Mouse (Mus musculus) MEL (cell line): ENCODE results near the gene Zfp106. TPM values are rescaled to one million over a fixed set of nuclear protein-coding genes. Genes with fewer than 3 reads are reported as not detected.
A peak's percentile ranks its signal among the peaks of the same experiment; 100 is the strongest.

ENCODE experiments used
- DNase-seq: peaks from one replicate; pipeline ENCODE4 v3.0.0; 2011; ENCODE audit warnings: low read depth, low spot score
- H3K27ac ChIP-seq: 2 replicates; pipeline ENCODE4 v1.5.1; 2012; ENCODE audit warnings: low read depth, mild to moderate bottlenecking, control low read depth, low read length, moderate library complexity; ENCODE audit not compliant: control insufficient read depth
- H3K27me3 ChIP-seq, 2 experiments: fragments of 150-350 bp in 1 of 2; sonication (generic) in 1 of 2; 2 replicates each; pipeline ENCODE4 v1.6.1; 2012; ENCODE audit warnings: low read length in 2 of 2, mild to moderate bottlenecking in 2 of 2, improper control_type of control experiment in 1 of 2, moderate library complexity in 1 of 2; ENCODE audit not compliant: insufficient read depth in 2 of 2, control insufficient read depth in 1 of 2
- H3K36me3 ChIP-seq, 2 experiments: 2 replicates each; pipeline ENCODE4 v1.6.1; 2012 to 2014; ENCODE audit warnings: low read length in 2 of 2, improper control_type of control experiment in 1 of 2, inconsistent platforms in 1 of 2, mild to moderate bottlenecking in 1 of 2; ENCODE audit not compliant: insufficient read depth in 2 of 2, control insufficient read depth in 1 of 2
- H3K4me1 ChIP-seq, 2 experiments: fragments of 150-350 bp in 1 of 2; sonication (generic) in 1 of 2; 2 replicates each; pipeline ENCODE4 v1.6.1; 2012; ENCODE audit warnings: low read length in 2 of 2, improper control_type of control experiment in 1 of 2, mild to moderate bottlenecking in 1 of 2; ENCODE audit not compliant: insufficient read depth in 2 of 2, control insufficient read depth in 1 of 2
- H3K4me3 ChIP-seq, 2 experiments: fragments of 150-350 bp in 1 of 2; sonication (generic) in 1 of 2; 2 replicates each; pipeline ENCODE4 v1.5.1; 2012; ENCODE audit warnings: low read depth in 2 of 2, low read length in 2 of 2, mild to moderate bottlenecking in 2 of 2, moderate library complexity in 2 of 2, control low read depth in 1 of 2, improper control_type of control experiment in 1 of 2; ENCODE audit not compliant: control insufficient read depth in 1 of 2, insufficient read depth in 1 of 2
- H3K79me2 ChIP-seq: 2 replicates; pipeline ENCODE4 v1.6.1; 2012; ENCODE audit warnings: mild to moderate bottlenecking, low read length, moderate library complexity; ENCODE audit not compliant: control insufficient read depth, poor library complexity, insufficient read depth
- H3K9ac ChIP-seq: 2 replicates; pipeline ENCODE4 v1.6.1; 2012; ENCODE audit warnings: low read depth, mild to moderate bottlenecking, control low read depth, low read length, moderate library complexity; ENCODE audit not compliant: control insufficient read depth, poor library complexity, severe bottlenecking
- H3K9me3 ChIP-seq: fragments of 150-350 bp; sonication (generic); replicated peaks from 2 replicates; pipeline ENCODE4 v1.6.1; 2012; ENCODE audit warnings: mild to moderate bottlenecking, low read length, improper control_type of control experiment, moderate library complexity; ENCODE audit not compliant: insufficient read depth
- BHLHE40 ChIP-seq: IDR thresholded peaks from 2 replicates; pipeline ENCODE4 v1.6.1; 2012; ENCODE audit warnings: low read depth, mild to moderate bottlenecking, inconsistent platforms, low read length, improper control_type of control experiment, borderline replicate concordance
- CTCF ChIP-seq, 3 experiments: IDR thresholded peaks in 2 of 3; conservative IDR thresholded peaks in 1 of 3; 2 replicates each; pipeline ENCODE4 v1.5.1; 2011 to 2012; ENCODE audit warnings: low read length in 3 of 3, low read depth in 2 of 3, mild to moderate bottlenecking in 2 of 3, improper control_type of control experiment in 1 of 3, inconsistent platforms in 1 of 3, mixed read lengths in 1 of 3, moderate library complexity in 1 of 3; ENCODE audit not compliant: control insufficient read depth in 1 of 3, insufficient read depth in 1 of 3, poor library complexity in 1 of 3, severe bottlenecking in 1 of 3
- E2F4 ChIP-seq: IDR thresholded peaks from 2 replicates; pipeline ENCODE4 v1.6.1; 2011; ENCODE audit warnings: low read depth, low read length, improper control_type of control experiment, borderline replicate concordance
- ELF1 ChIP-seq: IDR thresholded peaks from 2 replicates; pipeline ENCODE4 v1.6.1; 2014; ENCODE audit warnings: low read depth, mild to moderate bottlenecking, inconsistent platforms, low read length, improper control_type of control experiment, moderate library complexity
- ETS1 ChIP-seq: IDR thresholded peaks from 2 replicates; pipeline ENCODE4 v1.6.1; 2012; ENCODE audit warnings: low read depth, mild to moderate bottlenecking, inconsistent platforms, low read length, improper control_type of control experiment, moderate library complexity
- GABPA ChIP-seq: IDR thresholded peaks from 2 replicates; pipeline ENCODE4 v1.6.1; 2012; ENCODE audit warnings: low read depth, mild to moderate bottlenecking, inconsistent platforms, low read length, improper control_type of control experiment, moderate library complexity
- HCFC1 ChIP-seq: IDR thresholded peaks from 2 replicates; pipeline ENCODE4 v1.6.1; 2012; ENCODE audit warnings: low read depth, mild to moderate bottlenecking, inconsistent platforms, low read length, improper control_type of control experiment, moderate library complexity
- JUND ChIP-seq: IDR thresholded peaks from 2 replicates; pipeline ENCODE4 v1.6.1; 2011; ENCODE audit warnings: low read depth, mild to moderate bottlenecking, improper control_type of control experiment, low read length
- KAT2A ChIP-seq: conservative IDR thresholded peaks from 2 replicates; pipeline ENCODE4 v1.6.1; 2012; ENCODE audit warnings: low read depth, low read length, improper control_type of control experiment, inconsistent platforms
- MAFK ChIP-seq: IDR thresholded peaks from 2 replicates; pipeline ENCODE4 v1.6.1; 2011; ENCODE audit warnings: low read depth, mild to moderate bottlenecking, low read length, improper control_type of control experiment, borderline replicate concordance
- MEF2A ChIP-seq: IDR thresholded peaks from 2 replicates; pipeline ENCODE4 v1.6.1; 2014; ENCODE audit warnings: low read depth, mild to moderate bottlenecking, inconsistent platforms, low read length, improper control_type of control experiment; ENCODE audit not compliant: poor library complexity, insufficient replicate concordance, severe bottlenecking; ENCODE audit errors: extremely low read depth
- MXI1 ChIP-seq: IDR thresholded peaks from 2 replicates; pipeline ENCODE4 v1.6.1; 2011; ENCODE audit warnings: mild to moderate bottlenecking, low read depth, low read length, improper control_type of control experiment
- MYB ChIP-seq: IDR thresholded peaks from 2 replicates; pipeline ENCODE4 v1.6.1; 2011; ENCODE audit warnings: mild to moderate bottlenecking, low read depth, low read length, improper control_type of control experiment
- NRF1 ChIP-seq: IDR thresholded peaks from 2 replicates; pipeline ENCODE4 v1.6.1; 2014; ENCODE audit warnings: low read depth, mild to moderate bottlenecking, inconsistent platforms, low read length, improper control_type of control experiment, moderate library complexity; ENCODE audit not compliant: poor library complexity, insufficient read depth, severe bottlenecking
- POLR2AphosphoS2 ChIP-seq: IDR thresholded peaks from 2 replicates; pipeline ENCODE4 v1.6.1; 2011; ENCODE audit warnings: low read length, improper control_type of control experiment
- RAD21 ChIP-seq: IDR thresholded peaks from 2 replicates; pipeline ENCODE4 v1.6.1; 2011; ENCODE audit warnings: mild to moderate bottlenecking, low read depth, low read length, improper control_type of control experiment
- RCOR1 ChIP-seq: IDR thresholded peaks from 2 replicates; pipeline ENCODE4 v1.6.1; 2012; ENCODE audit warnings: low read depth, mild to moderate bottlenecking, inconsistent platforms, low read length, improper control_type of control experiment
- SIN3A ChIP-seq: IDR thresholded peaks from 2 replicates; pipeline ENCODE4 v1.6.1; 2012; ENCODE audit warnings: low read length, improper control_type of control experiment, inconsistent platforms
- SMC3 ChIP-seq: IDR thresholded peaks from 2 replicates; pipeline ENCODE4 v1.6.1; 2011; ENCODE audit warnings: low read depth, low read length, improper control_type of control experiment
- TAL1 ChIP-seq: IDR thresholded peaks from 2 replicates; pipeline ENCODE4 v1.6.1; 2012; ENCODE audit warnings: mild to moderate bottlenecking, inconsistent platforms, low read length, moderate library complexity, mixed read lengths
- TBP ChIP-seq: IDR thresholded peaks from 2 replicates; pipeline ENCODE4 v1.8.0; 2011; ENCODE audit warnings: low read depth, low read length, improper control_type of control experiment
- TCF12 ChIP-seq: IDR thresholded peaks from 2 replicates; pipeline ENCODE4 v1.6.1; 2014; ENCODE audit warnings: low read depth, mild to moderate bottlenecking, inconsistent platforms, low read length, improper control_type of control experiment, moderate library complexity
- USF1 ChIP-seq: IDR thresholded peaks from 2 replicates; pipeline ENCODE4 v1.6.1; 2014; ENCODE audit warnings: low read depth, mild to moderate bottlenecking, inconsistent platforms, low read length, improper control_type of control experiment, moderate library complexity
- USF2 ChIP-seq, 2 experiments: IDR thresholded peaks; 2 replicates each; pipeline ENCODE4 v1.6.1; 2011 to 2012; ENCODE audit warnings: improper control_type of control experiment in 2 of 2, low read length in 2 of 2, borderline replicate concordance in 1 of 2, inconsistent platforms in 1 of 2, low read depth in 1 of 2, mild to moderate bottlenecking in 1 of 2; ENCODE audit not compliant: insufficient read depth in 1 of 2
- ZC3H11A ChIP-seq: IDR thresholded peaks from 2 replicates; pipeline ENCODE4 v1.6.1; 2012; ENCODE audit warnings: low read depth, mild to moderate bottlenecking, inconsistent platforms, low read length, improper control_type of control experiment
- ZKSCAN1 ChIP-seq: IDR thresholded peaks from 2 replicates; pipeline ENCODE4 v1.6.1; 2012; ENCODE audit warnings: low read depth, mild to moderate bottlenecking, inconsistent platforms, low read length, improper control_type of control experiment, moderate library complexity
- ZMIZ1 ChIP-seq: IDR thresholded peaks from 2 replicates; pipeline ENCODE4 v1.6.1; 2012; ENCODE audit warnings: low read depth, mild to moderate bottlenecking, inconsistent platforms, low read length, improper control_type of control experiment, moderate library complexity
- ZNF384 ChIP-seq: IDR thresholded peaks from 2 replicates; pipeline ENCODE4 v1.6.1; 2012; ENCODE audit warnings: low read depth, mild to moderate bottlenecking, inconsistent platforms, low read length, improper control_type of control experiment
- polyA plus RNA-seq, 2 experiments: library from polyadenylated mRNA; stranded (reverse) in 1 of 2; unstranded in 1 of 2; fragments of >175 nt in 1 of 2; fragments of >200 nt in 1 of 2; gene quantifications; 2 replicates each; pipeline versions ENCODE4 v1.2.1 to v1.2.4; 2012; ENCODE audit warnings: low replicate concordance in 2 of 2, low read depth in 1 of 2; ENCODE audit not compliant: insufficient read length in 2 of 2, insufficient read depth in 1 of 2, missing spikeins in 1 of 2
- total RNA-seq: library from RNA; depleted of rRNA; stranded (reverse); fragments of 300-350 nt; gene quantifications from 2 replicates; pipeline ENCODE4 v1.2.3, GENCODE M21; 2012

Gene Zfp106
- total and polyA plus RNA-seq, 3 experiments: 63.9 to 130 (median 80.6) TPM

- TF ChIP-seq GABPA (no peak), SIN3A (peak; percentile 88)
Measured at GRCm38 (mm10) chr2:120578286-120578685, 14.6 kb upstream of the Zfp106 start (continued).

GRCm38 (mm10) chr2:120577799-120578198 is 14.2 kb upstream of the Zfp106 start:
- Histone ChIP-seq H3K9ac (no peak overlapping the region; the same call in 1 of the 2 replicates), H3K79me2 (peaks cover 55% of the 10 kb centered on the region), H3K27me3 (no peaks in the 10 kb centered on the region), H3K9me3 (no peaks in the 10 kb centered on the region), H3K4me1 (peaks cover 35 to 40% of the 10 kb centered on the region in 2 experiments), H3K36me3 (peaks cover 10 to 63% of the 10 kb centered on the region in 2 experiments), H3K4me3 (no peak overlapping the region), H3K27ac (peak overlapping the region; percentile 74)
- DNase-seq: no peak
- TF ChIP-seq ELF1 (no peak), CTCF (IDR thresholded peaks at IDR 0.05 in 2 of 3, conservative IDR thresholded peaks at IDR 0.05 in 1 of 3; ENCODE audit: control insufficient read depth in 1 of 3, insufficient read depth in 1 of 3, low read depth in 2 of 3, low read length in 3 of 3, poor library complexity in 1 of 3, severe bottlenecking in 1 of 3) (no peak), MXI1 (no peak), HCFC1 (no peak), NRF1 (no peak), ZKSCAN1 (no peak)

- H3K9me3 ChIP-seq: no peaks in the 10 kb centered on the region
- H3K36me3 ChIP-seq: peaks cover 6 to 77% of the 10 kb centered on the region in 2 experiments; a peak in 3 of 4 replicates
- peaks cover 60% of the 10 kb centered on the region for H3K79me2 ChIP-seq
- no peaks in the 10 kb centered on the region for H3K27me3 ChIP-seq
- H3K4me1 ChIP-seq: peaks cover 44 to 47% of the 10 kb centered on the region in 2 experiments
- H3K9ac ChIP-seq: peak overlapping the region; percentile 46
- peak; percentile 81 for DNase-seq
- peak overlapping the region; percentile 95 for H3K27ac ChIP-seq
- 0 out of 4 replicates have a peak overlapping the region, but pooled peaks of 1 of the 2 experiments have one; percentile 2 for H3K4me3 ChIP-seq
- TF ChIP-seq ZNF384 (no peak; the same call in 1 of the 2 replicates), MYB (no peak; the same call in 1 of the 2 replicates), KAT2A (no peak), TCF12 (peak; percentile 88), ZC3H11A (no peak), MAFK (no peak; the same call in 1 of the 2 replicates), ELF1 (peak; percentile 54; the same call in 1 of the 2 replicates), TAL1 (peak; percentile 91), GABPA (no peak), RAD21 (no peak), ETS1 (peak; percentile 92), ZMIZ1 (no peak), USF2 (IDR thresholded peaks at IDR 0.05; ENCODE audit: borderline replicate concordance in 1 of 2, insufficient read depth in 1 of 2, low read depth in 1 of 2, low read length in 2 of 2) (no peak), SMC3 (no peak), RCOR1 (peak; percentile 91), TBP (no peak; the same call in none of the 2 replicates), MEF2A (no peak), POLR2AphosphoS2 (no peak), JUND (0 out of 2 replicates have a peak, but pooled peaks have one; percentile 31), USF1 (no peak), BHLHE40 (peak; percentile 64; the same call in 1 of the 2 replicates), ZKSCAN1 (no peak), SIN3A (peak; percentile 86), MXI1 (peak; percentile 63), E2F4 (no peak)
Measured at GRCm38 (mm10) chr2:120575978-120576377, 12.3 kb upstream of the Zfp106 start.
